Mouse (Mus musculus) splenic B cell, adult 2 months (primary cell): ENCODE data around the gene Rgs3.

Source experiments
- DNase-seq: peaks from one replicate; pipeline ENCODE4 v3.0.0-alpha.2; 2011; ENCODE audit warnings: low read depth, low spot score
- H3K27me3 ChIP-seq: 2 replicates; pipeline ENCODE4 v1.6.1; 2012; ENCODE audit warnings: mild to moderate bottlenecking, low read length, moderate library complexity, mixed read lengths; ENCODE audit not compliant: control insufficient read depth, poor library complexity, insufficient read depth, severe bottlenecking
- H3K36me3 ChIP-seq: 2 replicates; pipeline ENCODE4 v1.6.1; 2012; ENCODE audit warnings: mild to moderate bottlenecking, low read length, moderate library complexity, mixed read lengths; ENCODE audit not compliant: control insufficient read depth, poor library complexity, insufficient read depth, severe bottlenecking

The Rgs3 gene

GRCm38 (mm10) chr4:62700426-62700825 lies 140.8 kb downstream of the Rgs3 start:
- H3K27me3 ChIP-seq = no peaks in the 10 kb centered on the region
- no peak for DNase-seq
- H3K36me3 ChIP-seq = no peaks in the 10 kb centered on the region

- Histone ChIP-seq H3K36me3 (no peaks in the 10 kb centered on the region), H3K27me3 (no peaks in the 10 kb centered on the region)
These were observed 143.5 kb downstream of the Rgs3 start for GRCm38 (mm10) chr4:62703151-62703550.

DNA sequence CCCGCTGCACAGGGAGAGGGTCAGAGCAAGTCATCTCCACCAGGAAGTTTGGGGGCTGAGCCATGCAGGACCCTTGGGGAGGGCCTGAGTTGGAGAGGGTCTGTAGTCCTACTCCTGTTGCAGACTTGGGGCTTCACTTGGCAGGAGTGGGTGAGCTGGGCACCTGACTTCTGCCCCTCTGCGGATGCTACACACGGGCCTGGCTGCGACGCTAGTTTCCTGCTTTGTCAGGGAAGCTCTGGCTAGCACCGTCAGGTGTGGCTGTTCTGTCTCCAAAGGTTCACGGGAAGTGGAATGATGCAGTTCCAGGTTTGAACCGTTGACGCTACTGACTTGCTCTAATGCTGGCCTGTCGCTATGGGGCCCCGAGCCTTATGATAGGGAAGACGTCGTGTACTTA lies 144.6 kb downstream of the Rgs3 start:
- no peak for DNase-seq
- no peaks in the 10 kb centered on the region for H3K27me3 ChIP-seq
- H3K36me3 ChIP-seq = no peaks in the 10 kb centered on the region

More at GRCm38 (mm10) chr4:62703151-62703550, 143.5 kb downstream of the Rgs3 start:
- no peak for DNase-seq

- H3K27me3 ChIP-seq = no peaks in the 10 kb centered on the region
- no peak for DNase-seq
- no peaks in the 10 kb centered on the region for H3K36me3 ChIP-seq
These were observed 145.4 kb downstream of the Rgs3 start for GRCm38 (mm10) chr4:62705013-62705412.

DNA sequence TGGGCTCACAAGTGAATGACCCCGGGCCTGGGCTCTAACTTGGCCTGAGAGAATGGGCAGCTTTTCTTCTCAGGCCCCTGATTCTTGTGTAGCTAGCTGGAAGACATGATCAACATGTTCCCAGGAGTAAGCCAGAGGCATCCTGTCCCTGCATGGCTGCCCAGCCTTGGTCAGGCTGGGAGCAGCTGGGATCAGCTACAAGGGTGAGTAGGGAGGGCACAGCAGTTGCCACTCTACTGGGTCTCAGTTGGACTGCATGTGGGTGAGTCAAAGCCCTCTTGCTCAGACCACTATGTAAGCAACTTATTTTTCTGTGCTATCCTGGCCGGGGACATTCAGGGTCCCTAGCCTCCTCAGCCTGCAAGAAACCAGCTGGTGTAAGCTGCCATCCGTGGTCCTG lies 146.1 kb downstream of the Rgs3 start:
- Histone ChIP-seq H3K36me3 (no peaks in the 10 kb centered on the region), H3K27me3 (no peaks in the 10 kb centered on the region)
- DNase-seq = no peak

- Histone ChIP-seq H3K36me3 (no peaks in the 10 kb centered on the region), H3K27me3 (no peaks in the 10 kb centered on the region)
- no peak for DNase-seq
These were observed 148.4 kb downstream of the Rgs3 start for GRCm38 (mm10) chr4:62708084-62708483.

DNA sequence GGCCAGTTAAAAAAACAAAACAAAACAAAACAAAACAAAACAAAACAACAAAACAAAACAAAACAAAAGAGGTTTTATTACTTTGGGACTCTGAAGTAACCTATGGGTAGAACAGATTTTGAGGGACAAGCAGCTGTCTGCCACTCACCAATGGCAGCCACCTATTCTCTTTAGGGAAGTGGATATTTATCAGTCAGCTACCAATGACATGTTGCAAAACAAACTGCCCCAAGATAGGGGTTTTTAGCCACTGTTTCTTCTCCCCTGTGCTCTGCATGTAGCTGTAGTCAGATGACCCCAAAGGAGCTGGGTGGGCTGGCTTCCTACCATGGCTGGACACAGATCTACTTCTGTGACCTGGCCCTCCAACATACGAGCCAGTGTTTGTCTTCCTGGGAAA lies 149.3 kb downstream of the Rgs3 start:
- DNase-seq = no peak
- no peaks in the 10 kb centered on the region for H3K27me3 ChIP-seq
- no peaks in the 10 kb centered on the region for H3K36me3 ChIP-seq

- no peaks in the 10 kb centered on the region for H3K36me3 ChIP-seq
- DNase-seq = no peak
- H3K27me3 ChIP-seq = no peaks in the 10 kb centered on the region
These were observed 149.8 kb downstream of the Rgs3 start for GRCm38 (mm10) chr4:62709448-62709847.

DNA sequence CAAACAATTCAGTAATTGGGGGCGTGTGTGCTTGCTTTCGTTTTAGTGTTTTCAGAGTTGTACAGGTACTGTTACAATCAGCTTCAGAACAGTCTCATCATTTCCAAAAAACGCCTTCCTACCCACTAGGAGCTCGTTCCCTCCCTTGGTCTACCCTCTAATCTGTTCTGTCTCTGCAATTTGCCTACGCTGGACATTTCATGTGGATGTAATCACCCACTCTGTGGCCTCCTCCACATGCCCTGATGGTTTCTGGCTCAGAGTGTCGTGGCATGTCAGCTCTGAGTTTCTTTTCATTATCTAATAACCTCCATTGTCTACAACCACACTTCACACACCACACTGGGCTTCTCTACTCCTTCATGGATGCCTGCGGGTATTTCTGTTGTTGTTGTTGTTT lies 151.5 kb downstream of the Rgs3 start:
- no peak for DNase-seq
- H3K36me3 ChIP-seq = no peaks in the 10 kb centered on the region
- no peaks in the 10 kb centered on the region for H3K27me3 ChIP-seq

GRCm38 (mm10) chr4:62711582-62711981 lies 151.9 kb downstream of the Rgs3 start:
- no peak for DNase-seq
- H3K27me3 ChIP-seq = no peaks in the 10 kb centered on the region
- H3K36me3 ChIP-seq = no peaks in the 10 kb centered on the region

DNA sequence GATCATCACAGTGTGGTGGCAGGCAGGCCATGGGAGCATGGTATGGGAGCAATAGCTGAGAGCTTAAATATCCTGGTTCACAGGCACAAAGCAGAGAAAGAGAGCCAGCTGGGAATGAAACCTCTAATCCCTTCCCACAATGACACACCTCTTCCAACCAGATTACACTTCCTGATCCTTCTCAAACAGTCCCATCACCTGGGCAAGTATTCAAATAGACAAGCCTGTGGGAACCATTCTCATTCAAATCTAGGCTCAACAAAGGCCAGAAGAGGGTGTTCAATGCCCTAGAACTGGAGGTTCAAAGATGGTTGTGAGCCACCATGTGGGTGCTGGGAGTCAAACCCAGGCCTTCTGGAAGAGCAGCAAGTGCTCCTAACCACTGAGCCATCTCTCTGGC lies 161.2 kb downstream of the Rgs3 start:
- Histone ChIP-seq H3K36me3 (no peaks in the 10 kb centered on the region), H3K27me3 (no peaks in the 10 kb centered on the region)
- no peak for DNase-seq

DNA sequence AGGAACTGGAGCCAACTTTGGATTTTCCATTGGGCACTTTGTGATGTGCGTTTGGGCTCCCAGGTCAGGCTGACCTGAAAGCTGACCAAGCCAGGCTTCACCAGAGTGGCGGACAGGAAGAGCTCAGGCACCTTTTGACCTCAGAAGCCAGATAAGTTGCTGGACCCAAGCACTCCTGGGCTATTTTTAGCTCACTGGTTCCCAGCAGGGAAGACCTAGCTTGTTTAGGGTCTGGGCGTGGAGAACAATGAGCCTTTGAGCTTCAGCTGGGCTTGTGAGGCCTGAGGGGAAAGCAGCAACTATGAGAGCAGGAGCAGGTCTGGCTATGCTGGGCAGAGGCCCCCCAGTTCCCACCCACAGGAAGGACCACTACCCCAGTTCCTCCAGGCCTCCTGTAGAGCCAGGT lies 162.4 kb downstream of the Rgs3 start:
- no peak for DNase-seq
- Histone ChIP-seq H3K27me3 (no peaks in the 10 kb centered on the region), H3K36me3 (no peaks in the 10 kb centered on the region)

DNA sequence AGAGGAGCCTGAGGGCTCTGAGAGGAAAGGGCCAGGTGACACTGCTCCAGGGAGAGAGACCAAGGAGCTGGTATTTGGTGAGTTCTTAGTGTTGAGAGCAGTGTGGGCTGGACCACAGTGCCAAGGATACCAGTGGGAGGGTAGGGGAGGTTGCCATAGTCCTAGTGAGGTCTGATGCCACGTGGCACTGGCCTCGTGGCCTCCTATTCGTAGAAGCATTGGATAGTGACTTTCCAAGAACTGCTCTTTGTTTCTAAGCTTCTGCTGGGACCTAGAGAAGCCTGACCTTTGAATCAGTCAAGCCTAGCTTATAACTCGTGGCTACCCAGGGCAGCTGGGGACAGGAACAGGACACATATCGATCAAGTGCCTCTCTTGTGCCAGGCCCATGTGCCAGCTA lies 164.1 kb downstream of the Rgs3 start:
- DNase-seq = no peak
- Histone ChIP-seq H3K36me3 (no peaks in the 10 kb centered on the region), H3K27me3 (no peaks in the 10 kb centered on the region)

- no peaks in the 10 kb centered on the region for H3K27me3 ChIP-seq
- H3K36me3 ChIP-seq = no peaks in the 10 kb centered on the region
- no peak for DNase-seq
These were observed 166.8 kb downstream of the Rgs3 start for GRCm38 (mm10) chr4:62726282-62726937.

- no peaks in the 10 kb centered on the region for H3K27me3 ChIP-seq
- DNase-seq = no peak
- no peaks in the 10 kb centered on the region for H3K36me3 ChIP-seq
These were observed 168.1 kb downstream of the Rgs3 start for GRCm38 (mm10) chr4:62727541-62728303.
